Mouse (Mus musculus): ENCODE measurements around the gene Arsb.
"Not testable (repeated sequence)": the region's sequence is repeated elsewhere in the genome, so short reads cannot be mapped to it uniquely, and the experiment has no call there.

The Arsb gene

DNA sequence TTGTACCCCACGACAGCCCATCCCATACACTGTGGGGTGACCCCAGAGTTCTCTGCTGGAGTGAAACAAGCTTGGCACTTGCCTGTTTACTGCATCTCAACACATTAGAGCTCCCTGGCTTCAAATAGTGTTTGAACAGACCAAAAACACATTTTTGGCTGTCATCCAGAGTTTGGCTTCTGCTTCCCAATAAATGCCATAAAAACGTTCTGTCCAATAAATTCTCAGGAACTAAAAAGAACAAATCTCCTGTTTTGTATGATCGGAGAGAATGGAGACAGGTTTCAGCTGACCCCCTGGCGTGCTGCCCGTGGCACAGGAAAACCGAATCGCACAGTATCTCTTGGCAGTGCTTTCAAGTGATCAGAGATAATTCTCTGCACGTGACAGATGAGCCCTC lies 16.2 kb downstream of the Arsb start:
- peak; percentile 74 for DNase-seq (ENCODE audit: low read depth)

DNA sequence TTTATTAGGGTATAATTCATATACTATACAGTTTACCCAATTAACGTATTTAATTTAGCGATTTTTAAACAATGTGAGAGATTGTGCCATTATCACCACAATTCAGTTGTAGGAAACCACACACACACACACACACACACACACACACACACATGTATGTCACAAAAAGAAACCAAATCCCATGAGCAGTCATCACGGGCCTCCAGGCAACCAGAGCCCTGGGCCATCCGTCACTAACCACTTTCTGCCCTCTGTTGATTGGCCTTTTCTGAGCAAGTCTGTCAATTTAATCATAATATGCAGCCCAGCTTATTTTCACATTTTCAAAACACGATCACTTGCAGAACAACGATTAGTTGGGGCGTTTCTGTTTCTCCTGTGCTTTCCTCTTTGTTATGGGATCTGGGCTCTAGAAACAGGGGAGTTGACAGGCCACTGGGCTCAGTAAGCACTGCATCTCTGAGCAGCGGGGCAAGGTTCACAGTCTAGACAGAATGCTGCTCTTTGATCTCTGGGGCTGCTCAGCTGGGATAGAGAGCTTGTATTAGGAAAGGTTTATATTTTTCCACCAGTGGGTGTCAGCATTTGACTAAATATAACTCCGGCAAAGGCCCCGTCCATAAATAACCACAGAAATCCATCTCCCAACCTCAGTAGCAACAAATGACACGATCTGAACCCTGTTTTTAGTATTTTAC lies 21.7 kb downstream of the Arsb start:
- DNase-seq (ENCODE audit: low read depth) = peak; percentile 78

DNA sequence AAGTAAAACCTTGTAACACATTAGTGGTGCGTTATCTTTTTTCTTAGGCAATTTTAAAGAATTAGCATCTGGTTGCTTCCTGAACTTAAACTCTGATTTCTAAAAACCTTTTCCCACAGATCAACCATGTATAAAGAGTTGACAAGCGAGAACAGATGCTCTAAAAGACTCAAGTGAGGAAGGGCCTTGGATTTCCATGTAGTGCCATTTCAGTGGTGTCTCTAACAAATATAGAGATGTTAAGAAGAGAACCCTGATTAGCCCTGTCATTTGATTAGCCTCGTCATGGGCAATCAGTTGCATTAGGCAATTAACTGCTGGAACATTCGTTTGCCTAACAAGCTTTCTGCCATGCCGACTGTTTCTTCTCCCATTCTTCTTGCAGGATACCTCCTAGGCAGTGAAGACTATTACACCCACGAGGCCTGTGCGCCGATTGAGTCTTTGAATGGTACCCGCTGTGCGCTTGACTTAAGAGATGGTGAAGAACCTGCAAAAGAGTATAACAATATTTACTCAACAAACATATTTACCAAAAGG lies 22.3 kb downstream of the Arsb start:
- no peak for DNase-seq (ENCODE audit: low read depth)

DNA sequence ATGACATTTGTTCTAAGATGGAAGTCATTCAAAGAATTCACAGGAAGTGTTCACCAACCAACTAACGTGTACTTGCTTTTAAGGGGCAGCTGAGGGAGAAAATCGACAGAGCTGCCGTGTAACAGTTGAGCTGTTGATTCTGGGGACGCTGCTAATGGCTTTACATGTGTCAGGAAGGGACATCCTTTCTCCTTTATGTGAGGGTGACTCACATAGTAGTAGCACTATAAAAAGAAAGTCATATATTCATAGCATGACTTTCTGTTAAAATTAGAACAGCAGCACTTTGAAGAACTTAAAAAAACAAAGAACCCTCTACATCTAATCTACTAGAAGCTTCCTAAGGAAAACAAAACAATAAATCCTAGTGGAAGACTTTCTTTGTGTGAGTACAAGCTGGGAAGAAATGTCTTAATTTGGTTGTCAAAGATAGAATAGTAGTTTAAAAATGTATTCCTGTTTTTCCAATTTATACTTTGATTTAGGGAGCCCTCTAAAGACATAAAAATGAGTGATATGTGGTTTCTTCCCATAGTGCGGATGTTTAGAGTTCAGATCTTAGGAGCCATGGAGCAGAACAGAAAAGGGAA lies 25.7 kb downstream of the Arsb start:
- DNase-seq (ENCODE audit: low read depth) = no peak

DNA sequence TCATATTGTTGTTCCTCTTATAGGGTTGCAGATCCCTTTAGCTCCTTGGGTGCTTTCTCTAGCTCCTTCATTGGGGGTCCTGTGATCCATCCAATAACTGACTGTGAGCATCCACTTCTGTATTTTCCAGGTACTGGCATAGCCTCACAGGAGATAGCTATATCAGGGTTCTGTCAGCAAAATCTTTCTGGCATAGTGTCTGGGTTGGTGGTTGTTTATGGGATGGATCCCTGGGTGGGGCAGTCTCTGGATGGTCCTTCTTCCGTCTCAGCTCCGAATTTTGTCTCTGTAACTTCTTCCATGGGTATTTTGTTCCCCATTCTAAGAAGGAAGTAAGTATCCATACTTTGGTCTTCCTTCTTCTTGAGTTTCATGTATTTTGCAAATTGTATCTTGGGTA lies 38.9 kb downstream of the Arsb start:
- not testable (repeated sequence) for DNase-seq (ENCODE audit: low read depth)

DNA sequence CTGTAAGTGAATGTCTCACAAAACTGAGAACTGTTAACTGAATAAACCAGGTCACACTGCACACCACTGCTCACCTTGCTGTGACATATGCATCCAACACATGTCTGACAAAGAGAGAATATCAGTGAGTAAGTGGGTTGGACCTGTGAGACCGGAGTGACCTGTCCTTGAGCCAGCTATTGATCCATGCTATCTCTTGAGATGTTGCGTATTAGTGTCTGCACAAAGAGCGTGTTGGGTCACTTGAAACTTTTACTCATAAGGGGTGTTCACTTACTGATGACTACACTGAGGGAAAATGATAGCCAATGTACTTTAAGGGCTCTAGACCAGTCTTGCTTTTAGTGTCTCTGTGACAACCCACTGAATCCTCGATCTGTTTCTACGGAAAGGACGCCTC lies 42.7 kb downstream of the Arsb start:
- no peak for DNase-seq (ENCODE audit: low read depth)

DNA sequence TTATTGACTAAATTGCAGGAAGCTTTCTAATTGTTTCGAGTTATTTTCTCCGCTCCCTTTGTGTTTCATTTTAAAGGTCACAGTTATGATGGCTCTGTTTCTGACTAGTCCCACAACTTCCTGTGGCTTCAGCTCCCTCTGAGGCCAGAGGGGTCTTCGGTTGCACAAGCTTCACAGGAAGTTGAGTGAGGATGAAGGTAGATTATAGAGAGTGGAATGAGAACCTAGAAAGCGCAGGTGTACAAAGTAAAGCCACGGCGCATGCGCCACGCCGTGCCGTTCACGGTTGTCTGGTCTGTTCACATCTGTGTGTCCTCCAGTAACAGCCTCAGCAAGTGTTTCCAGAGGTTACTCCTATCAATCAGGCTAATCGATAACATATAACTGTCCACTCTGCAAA lies 43.2 kb downstream of the Arsb start:
- DNase-seq (ENCODE audit: low read depth) = no peak

DNA sequence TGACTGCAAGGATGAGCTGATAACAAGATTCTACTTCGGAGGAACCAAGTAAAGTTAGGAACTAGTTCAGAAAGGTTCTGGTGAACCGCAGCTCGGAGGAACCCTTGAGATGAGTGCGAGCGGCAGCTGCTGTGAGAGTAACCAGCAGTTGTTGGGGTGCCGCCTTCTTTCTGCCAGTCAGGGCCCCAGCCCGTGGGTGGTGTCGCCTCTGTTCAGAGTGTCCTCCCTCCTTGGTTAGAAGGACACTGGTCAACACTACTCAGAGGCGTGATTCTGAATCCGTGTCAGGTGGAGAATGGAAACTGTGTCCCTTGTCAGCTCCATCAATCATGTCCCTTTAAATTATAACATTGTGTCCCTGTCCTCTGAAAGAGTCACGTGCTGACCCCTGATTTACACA lies 43.7 kb downstream of the Arsb start:
- no peak for DNase-seq (ENCODE audit: low read depth)

DNA sequence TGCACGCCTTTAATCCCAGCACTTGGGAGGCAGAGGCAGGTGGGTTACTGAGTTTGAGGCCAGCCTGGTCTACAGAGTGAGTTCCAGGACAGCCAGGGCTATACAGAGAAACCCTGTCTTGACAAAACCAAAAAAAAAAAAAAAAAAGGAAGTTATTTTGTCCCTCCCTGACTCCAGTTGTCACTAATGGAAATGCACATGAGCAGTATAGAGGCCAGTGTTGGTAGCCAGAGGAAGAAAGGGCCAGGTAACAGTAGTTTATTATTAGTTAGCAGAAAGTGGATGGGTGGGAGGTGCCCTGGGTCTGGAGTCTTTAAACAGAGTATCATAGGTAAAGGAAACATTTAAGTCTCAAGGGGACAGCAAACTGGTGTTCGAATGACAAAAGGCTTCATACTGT lies 44.7 kb downstream of the Arsb start:
- DNase-seq (ENCODE audit: low read depth) = no peak

DNA sequence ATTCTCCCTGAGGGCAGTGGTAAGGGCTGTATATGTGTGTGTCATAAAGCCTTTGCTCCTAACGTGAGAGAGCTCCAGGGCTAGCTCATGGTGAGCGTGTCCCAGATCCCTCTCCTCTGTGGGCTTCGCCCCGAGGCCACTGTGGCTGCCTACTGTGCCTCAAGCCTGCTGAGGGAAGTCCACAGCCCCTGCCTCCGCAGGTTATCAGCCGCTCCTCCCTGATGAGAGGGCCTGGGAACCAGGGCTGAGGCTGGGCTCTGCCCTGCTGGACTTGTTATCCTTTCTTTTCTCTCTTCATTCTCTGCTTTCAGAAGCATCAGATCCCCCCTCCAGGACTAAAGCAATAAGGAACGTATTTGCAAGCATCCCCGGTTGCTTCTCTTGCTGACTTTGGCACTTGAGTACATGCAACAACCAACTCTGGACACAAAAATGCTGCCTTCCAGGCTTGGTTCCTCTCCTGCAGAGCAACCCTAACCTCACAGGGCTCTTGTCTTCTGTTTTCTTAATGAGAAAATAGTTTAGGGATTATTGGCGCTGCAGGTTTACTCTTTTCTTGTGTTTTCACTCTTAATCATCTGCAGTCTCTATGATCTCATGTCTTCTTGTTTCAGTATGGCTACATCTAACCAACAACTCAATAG lies 45.4 kb downstream of the Arsb start:
- DNase-seq (ENCODE audit: low read depth) = peak; percentile 23

DNA sequence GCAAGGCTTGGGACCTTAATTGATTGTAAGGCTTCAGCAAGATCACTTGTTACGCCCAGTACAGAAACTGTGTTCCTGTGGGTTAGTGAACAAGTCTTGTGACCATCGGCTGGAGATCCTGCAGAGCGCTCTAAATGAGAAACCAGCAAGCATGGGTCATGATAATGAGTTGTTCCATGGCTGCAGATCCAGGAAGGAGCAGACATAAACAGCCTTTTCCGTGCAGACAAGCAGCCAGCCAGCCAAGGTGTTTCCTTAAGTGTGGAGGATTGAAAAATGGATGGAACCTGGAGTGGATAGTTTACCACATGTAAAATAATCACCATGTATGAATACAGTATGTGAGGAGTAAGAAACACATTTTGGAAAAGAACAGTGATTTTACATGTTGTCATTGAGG lies 48.7 kb downstream of the Arsb start:
- DNase-seq (ENCODE audit: low read depth) = no peak

DNA sequence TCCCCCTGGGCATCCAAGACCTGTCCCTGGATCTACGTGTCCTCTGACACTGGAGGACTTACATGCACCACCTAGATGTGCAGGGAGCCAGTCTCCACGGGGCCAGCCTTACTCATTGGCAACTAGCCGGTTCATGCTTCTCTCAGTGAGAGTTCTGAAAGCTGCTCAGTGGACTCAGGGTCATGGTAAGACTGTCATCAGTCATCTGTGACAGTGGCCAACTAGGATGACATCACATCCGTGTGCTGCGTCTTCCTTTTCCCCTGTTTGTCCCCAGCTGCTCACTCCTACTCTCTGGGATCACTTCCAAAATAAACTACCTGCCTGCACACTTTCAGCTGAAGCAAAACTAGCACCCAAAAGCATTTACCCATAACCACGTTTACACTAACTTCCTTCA lies 50.6 kb downstream of the Arsb start:
- DNase-seq (ENCODE audit: low read depth) = no peak

DNA sequence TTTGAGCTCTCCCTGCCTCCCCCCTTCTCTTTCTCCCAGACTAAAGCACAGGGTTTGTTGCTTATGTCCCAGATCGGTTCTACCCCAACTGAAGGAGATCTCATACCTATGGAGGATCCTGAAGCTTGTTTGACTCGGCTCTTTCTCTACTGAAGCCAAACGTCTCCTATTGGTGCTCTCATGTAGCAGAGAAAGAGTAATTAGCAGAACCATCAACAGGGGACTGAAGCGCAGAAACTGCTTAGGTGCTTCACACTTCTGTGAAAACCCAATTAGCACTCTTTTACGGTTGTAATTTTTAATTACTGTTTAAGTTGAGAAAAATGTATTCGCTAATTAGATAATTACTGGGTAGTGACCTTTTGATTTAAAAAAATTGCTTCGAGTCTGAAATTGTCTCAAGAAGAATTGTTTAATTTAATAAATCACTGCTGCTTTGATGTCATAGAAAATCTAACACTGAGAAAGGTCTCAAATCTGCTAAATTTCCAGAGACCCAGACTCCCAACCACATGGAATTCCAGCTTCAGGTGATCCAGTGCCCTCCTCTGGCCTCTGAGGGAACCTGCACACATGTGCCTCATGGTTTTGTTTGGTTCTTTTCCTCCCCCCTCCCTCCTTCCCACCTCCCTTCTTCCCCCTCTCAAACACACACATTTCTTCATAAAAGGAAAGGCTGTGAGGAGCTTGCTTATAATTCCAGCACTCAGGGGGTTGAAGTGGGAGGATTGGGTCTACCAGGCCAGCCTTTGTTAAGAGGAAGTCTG lies 54.5 kb downstream of the Arsb start:
- no peak for DNase-seq (ENCODE audit: low read depth)

DNA sequence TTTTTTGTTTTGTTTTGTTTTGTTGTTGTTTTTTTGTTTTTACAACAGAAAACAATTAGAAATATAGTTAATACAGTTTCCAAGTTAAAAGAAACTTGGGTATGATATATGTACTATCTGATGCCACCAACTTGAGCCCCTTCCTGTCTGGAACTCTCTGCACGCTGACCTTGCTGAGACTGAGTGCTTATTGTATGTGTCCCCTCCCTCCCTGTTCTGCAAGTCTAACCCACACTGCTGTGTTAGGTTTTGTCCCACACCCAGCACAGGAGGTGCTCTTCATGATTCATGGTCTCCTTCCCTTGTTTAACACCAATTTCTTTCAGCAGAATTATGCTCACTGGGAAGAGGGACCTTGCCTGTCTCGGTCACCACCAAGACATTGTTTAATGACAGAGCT lies 56.3 kb downstream of the Arsb start:
- no peak for DNase-seq (ENCODE audit: low read depth)

DNA sequence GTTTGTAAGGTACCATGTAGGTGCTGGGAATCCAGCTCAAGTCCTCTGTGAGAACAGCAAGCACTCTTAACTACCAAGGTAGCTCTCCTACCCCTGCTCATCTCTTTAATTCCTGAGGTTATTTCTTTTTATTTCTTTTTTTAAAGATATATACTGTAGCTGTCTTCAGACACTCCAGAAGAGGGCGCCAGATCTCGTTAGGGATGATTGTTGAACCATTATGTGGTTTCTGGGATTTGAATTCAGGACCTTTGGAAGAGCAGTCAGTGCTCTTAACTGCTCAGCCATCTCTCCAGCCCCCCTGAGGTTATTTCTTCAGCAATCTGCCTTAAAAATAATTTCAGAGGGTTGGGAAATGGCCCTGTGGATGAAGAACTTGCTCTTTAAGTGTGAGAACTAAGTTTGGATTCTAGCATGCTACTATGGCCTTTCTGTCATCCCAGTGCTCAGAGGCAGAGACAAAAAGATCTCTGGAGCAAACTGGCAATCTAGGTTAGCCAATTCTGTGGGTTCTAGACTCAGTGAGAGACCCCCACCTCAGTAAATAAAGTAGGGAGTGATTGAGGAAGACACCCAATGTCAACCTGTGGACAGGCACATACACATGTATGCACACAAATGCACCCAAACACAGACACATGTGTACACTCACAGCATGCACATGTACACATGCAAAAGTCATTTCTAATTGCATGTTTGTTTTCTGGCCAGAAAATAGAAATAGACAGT lies 58.3 kb downstream of the Arsb start:
- no peak for DNase-seq (ENCODE audit: low read depth)

DNA sequence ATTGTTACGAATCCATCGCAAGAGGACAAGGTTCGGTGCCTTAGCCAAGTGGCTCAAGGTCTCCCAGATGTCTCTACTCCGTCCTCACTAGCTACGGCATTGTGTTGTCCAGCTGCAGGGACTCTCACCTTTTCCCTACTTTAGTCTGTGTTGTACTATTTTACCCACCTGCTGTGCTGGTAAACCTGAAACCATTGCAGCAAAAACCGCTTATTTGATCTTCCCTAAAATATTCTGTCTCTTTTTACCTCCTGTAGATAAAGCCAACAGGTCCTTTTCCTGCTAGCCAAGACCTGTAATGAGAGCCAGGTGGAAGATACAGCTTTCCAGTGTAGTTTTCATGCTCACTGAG lies 58.8 kb downstream of the Arsb start:
- no peak for DNase-seq (ENCODE audit: low read depth)

DNA sequence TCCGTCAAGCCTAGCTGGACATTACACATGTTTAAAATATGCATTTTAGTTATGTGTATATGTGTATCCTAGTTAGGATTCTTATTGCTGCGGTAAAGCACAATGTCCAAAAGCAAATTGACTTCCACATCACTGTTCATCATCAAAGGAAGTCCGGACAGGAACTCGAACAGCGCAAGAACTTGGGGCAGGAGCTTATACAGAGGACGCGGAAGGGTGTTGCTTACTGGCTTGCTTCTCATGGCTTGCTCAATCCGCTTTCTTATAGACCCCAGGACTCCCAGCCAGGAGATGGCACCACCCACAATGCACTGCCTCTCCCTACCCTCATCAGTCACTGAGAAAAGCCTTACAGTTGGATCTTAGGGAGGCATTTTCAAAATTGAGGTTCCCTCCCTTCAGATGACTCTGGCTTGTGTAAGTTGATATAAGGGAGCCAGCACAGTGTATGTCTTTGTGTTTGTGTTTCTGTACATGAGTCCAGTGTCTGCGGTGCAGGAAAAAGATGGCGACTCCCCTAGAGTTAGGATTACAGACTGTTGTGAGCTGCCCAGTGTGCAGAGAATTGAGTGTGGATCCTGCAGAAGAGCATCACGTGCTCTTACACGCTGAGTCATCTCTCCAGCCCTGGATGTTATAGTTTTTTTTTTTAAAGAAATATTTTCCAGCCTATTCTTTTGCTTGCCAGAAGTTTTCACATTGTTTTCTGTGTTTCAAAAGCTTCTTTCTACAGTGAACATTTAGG lies 66.2 kb downstream of the Arsb start:
- DNase-seq (ENCODE audit: low read depth) = peak; percentile 53

DNA sequence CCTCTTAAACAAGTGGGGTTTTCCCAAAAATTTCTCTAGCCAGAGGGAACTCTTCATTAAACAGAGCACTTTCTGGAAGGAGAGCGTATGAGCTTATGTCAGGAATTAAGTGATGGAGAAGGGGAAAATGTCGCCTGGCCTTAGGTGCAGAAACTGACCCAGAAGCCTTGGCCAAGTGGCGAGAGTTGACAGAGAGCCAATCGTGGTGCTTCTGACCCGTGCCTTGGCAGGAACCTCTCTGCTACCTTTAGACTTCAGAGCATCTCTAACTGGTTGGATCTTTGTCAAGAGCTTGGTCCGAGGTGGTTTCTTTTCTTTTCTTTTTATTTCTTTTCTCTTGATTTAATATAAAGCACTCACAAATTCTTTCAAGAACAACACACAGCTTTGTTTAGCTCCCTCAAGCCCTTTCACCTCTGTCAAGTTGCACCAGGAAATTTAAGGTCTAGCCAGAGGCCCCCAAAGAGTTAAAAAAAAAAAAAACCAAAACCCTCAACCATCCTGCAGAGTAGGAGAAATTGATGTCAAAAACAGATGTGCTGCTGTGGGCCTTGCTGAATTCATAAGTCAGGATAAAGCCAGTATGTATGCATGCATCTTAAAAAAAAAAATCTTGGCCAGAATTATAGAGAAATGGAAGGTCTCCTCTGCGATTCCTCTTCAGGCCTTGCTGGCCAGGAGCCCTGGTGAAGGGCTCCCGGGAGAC lies 67.2 kb downstream of the Arsb start:
- no peak for DNase-seq (ENCODE audit: low read depth)

DNA sequence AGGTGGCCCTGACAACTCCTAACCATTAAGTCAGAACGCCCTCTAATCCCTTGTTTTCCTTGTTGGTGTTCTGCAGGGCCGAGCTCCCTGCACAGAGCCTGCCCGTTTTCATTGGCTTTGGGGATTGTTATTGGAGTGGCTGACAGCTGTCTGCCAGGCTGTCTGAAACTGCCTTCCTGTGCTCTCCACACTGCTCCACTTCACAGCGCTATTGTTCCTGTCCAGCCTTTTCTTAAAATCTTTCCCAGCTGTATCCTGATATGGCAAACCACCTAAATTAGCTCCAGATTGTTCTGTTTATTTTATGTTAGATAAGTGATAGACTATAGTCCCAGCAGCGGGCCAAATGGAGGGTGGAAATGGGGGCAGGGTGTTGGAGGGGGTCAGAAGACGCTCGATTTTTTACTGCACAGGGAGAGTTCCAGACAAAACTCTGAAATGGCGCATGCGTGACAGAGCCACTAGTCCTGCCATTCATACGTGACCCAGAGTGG lies 67.8 kb downstream of the Arsb start:
- peak; percentile 59 for DNase-seq (ENCODE audit: low read depth)

DNA sequence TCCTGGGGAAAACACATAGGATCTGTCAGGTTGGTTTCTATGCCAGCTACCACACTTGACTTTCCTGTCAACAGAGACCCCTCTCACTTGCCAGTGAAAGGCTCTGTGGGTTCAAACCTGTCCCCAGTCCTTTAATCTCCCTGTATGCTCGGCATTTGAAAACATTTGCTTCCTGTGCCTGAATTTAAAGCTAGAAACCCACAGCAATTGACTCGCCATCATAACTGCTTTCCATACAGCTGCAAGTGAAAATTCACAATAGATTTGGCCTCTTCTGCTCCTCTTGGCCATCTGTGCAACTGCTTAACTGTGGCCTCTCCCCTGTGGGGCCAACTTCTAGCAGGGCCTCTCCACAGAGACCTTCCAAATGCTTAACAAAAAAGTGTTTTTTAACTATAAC lies 68.3 kb downstream of the Arsb start:
- DNase-seq (ENCODE audit: low read depth) = no peak

DNA sequence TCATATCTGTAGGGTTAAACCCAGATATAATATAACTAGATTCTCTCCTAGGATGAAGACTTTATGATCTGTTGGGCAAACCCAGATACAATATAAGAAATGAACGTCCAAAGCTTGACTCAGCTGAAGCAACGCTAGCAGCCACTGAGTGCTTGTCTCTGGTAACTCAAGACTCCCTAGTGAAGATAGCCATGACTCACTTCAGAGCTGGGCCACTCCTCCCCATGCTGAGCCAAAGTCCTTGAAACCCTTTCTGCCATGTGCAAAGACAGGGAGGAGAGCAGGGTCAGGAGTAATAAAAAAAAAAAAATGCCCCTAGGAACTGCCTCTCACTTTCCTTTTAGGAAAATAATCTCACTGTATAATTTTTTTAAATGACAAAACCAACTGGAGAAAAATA lies 68.7 kb downstream of the Arsb start:
- peak; percentile 67 for DNase-seq (ENCODE audit: low read depth)

All from NIH3T3 (cell line).